Mouse (Mus musculus): ENCODE measurements around the gene Slc37a3. TPM values are rescaled to one million over a fixed set of nuclear protein-coding genes. Genes with fewer than 3 reads are reported as not detected.
"Not testable (repeated sequence)": the region's sequence is repeated elsewhere in the genome, so short reads cannot be mapped to it uniquely, and the experiment has no call there.

Gene Slc37a3
- polyA plus RNA-seq, 1 experiment from 2014 or later = 53.3 TPM

DNA sequence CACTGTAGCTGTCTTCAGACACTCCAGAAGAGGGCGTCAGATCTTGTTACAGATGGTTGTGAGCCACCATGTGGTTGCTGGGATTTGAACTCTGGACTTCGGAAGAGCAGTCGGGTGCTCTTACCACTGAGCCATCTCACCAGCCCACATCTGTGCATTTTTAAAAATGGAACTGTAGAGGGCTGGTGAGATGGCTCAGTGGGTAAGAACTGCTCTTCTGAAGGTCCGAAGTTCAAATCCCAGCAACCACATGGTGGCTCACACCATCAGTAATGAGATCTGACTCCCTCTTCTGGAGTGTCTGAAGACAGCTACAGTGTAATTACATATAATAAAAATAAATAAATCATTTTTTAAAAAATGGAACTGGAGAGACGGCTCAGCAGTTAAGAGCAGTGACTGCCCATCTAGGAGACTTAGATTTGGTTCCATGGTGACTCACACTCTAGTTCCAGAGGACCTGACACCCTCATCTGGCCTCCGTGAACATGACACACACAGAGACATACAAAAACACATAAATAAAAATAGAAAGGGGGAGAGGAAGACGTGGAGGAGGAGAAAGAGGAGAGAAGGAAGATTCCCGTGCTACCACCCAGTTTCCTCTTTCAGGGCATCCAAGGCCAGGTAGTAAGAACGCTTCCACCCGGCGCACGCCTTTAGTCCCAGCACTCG is 823 bp upstream of the Slc37a3 start:
- H3K27me3 ChIP-seq; H3K9me3 ChIP-seq (replicated peaks); ATAC-seq (ENCODE audit: insufficient number of reproducible peaks, low FRiP score, low TSS enrichment, low read depth); H3K4me3 ChIP-seq (replicated peaks); H3K27ac ChIP-seq (replicated peaks); H3K36me3 ChIP-seq; H3K9ac ChIP-seq; H3K4me2 ChIP-seq (replicated peaks): not testable (repeated sequence)
- WGBS = 76% methylated on average over 13 of the region's 13 CpGs
- peaks cover 32% of the 10 kb centered on the region for H3K4me1 ChIP-seq

DNA sequence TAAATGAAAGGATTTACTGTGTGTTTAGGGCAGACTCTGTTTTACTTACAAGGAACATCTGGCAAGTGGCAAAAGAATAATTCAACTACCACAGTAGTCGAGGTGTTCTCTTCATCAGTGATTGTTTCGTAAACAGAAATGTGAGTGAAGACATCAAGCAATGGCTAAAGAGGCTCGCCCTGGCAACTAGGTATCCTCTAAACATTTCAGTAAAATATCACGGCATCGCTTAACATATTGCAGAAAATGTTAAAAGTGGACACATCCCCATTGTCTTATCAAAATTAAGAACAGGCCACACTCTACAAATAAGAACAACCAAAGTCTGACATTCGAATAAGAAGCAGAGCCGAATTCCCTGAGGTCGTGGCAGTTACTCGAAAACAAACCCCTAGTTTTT is 700 bp downstream of the Slc37a3 start:
- no peaks in the 10 kb centered on the region for H3K9me3 ChIP-seq (replicated peaks)
- peak overlapping the region; percentile 61 for H3K4me2 ChIP-seq (replicated peaks)
- H3K27ac ChIP-seq (replicated peaks) = peak overlapping the region; percentile 53; the same call in 1 of the 2 replicates
- peaks cover 5% of the 10 kb centered on the region; the same call in 1 of the 2 replicates for H3K36me3 ChIP-seq
- no peak for ATAC-seq (ENCODE audit: insufficient number of reproducible peaks, low FRiP score, low TSS enrichment, low read depth)
- peak overlapping the region; percentile 90 for H3K9ac ChIP-seq
- H3K27me3 ChIP-seq = peaks cover 6% of the 10 kb centered on the region
- peak overlapping the region; percentile 91 for H3K4me3 ChIP-seq (replicated peaks)
- peaks cover 41% of the 10 kb centered on the region for H3K4me1 ChIP-seq
- WGBS = 15% methylated on average over 9 of the region's 9 CpGs

DNA sequence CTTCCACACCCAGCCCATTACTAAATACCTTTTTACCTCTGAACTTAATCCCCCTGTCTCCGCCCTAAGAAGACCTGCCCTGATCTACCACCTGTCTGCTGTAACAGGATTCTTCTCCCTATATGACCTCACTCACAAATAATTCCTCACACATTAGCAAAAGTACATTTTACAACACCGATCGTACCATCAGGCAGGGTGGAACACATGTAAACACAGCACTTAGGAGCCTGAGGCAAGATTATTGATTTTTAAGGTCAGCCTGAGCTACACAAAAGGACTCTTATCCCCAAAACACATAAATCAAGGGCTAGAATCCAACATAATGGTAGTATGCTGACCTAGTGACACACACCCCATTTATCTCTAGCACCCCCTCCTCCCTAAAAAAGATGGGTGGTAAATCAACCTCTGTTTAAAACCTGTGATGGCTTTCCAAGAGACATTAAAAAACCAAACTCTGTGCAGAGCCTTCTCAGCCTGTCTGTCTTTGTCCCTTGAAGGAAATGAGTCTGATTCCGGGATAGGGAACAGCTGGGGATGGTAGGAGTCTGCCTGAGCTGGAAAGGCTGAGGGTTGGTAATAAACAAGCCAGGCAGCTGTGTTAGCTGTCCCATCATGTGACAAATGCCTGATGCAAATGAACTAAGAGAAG is 4.0 kb downstream of the Slc37a3 start:
- Histone ChIP-seq H3K4me2 (replicated peaks) (no peak overlapping the region), H3K36me3 (peaks cover 5% of the 10 kb centered on the region; the same call in 1 of the 2 replicates), H3K27me3 (no peaks in the 10 kb centered on the region), H3K27ac (replicated peaks) (peak overlapping the region; percentile 45; the same call in 1 of the 2 replicates), H3K4me3 (replicated peaks) (no peak overlapping the region), H3K4me1 (peaks cover 41% of the 10 kb centered on the region), H3K9ac (no peak overlapping the region), H3K9me3 (replicated peaks) (no peaks in the 10 kb centered on the region)
- no peak for ATAC-seq (ENCODE audit: insufficient number of reproducible peaks, low FRiP score, low TSS enrichment, low read depth)
- WGBS = 63% methylated on average over 4 of the region's 4 CpGs

GRCm38 (mm10) chr6:39372727-39373126 is 4.7 kb downstream of the Slc37a3 start:
- ATAC-seq (ENCODE audit: insufficient number of reproducible peaks, low FRiP score, low TSS enrichment, low read depth) = peak; percentile 25; the same call in 1 of the 2 replicates
- H3K4me1 ChIP-seq = peaks cover 41% of the 10 kb centered on the region
- H3K4me3 ChIP-seq (replicated peaks) = no peak overlapping the region
- H3K36me3 ChIP-seq = peaks cover 5% of the 10 kb centered on the region; the same call in 1 of the 2 replicates
- no peaks in the 10 kb centered on the region for H3K9me3 ChIP-seq (replicated peaks)
- WGBS = 41% methylated on average over 7 of the region's 7 CpGs
- no peak overlapping the region for H3K4me2 ChIP-seq (replicated peaks)
- H3K9ac ChIP-seq = no peak overlapping the region
- peak overlapping the region; percentile 45; the same call in 1 of the 2 replicates for H3K27ac ChIP-seq (replicated peaks)
- no peaks in the 10 kb centered on the region for H3K27me3 ChIP-seq

DNA sequence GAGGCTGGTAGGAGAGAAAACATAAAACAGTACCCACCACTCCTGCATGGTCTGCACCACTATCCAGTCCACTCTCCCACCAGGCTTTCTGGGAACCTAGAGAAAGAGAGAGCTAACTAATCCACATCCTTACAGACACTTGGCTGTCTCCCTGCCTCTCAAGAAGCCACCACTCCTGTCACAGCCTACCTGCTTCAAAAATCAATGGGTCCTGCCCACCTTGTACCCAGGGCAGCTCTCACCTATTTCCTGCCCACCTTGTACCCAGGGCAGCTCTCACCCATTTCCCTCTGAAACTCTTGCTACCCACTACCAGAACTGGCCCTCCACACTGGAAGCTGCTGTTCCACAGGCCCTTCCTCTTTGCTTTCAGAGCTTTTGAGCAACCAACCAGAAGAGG is 5.4 kb downstream of the Slc37a3 start:
- Histone ChIP-seq H3K27me3 (no peaks in the 10 kb centered on the region), H3K4me3 (replicated peaks) (no peak overlapping the region), H3K27ac (replicated peaks) (no peak overlapping the region), H3K9ac (no peak overlapping the region), H3K4me1 (peaks cover 41% of the 10 kb centered on the region), H3K4me2 (replicated peaks) (no peak overlapping the region), H3K36me3 (peaks cover 5% of the 10 kb centered on the region; the same call in 1 of the 2 replicates), H3K9me3 (replicated peaks) (no peaks in the 10 kb centered on the region)
- no peak for ATAC-seq (ENCODE audit: insufficient number of reproducible peaks, low FRiP score, low TSS enrichment, low read depth)

- Histone ChIP-seq H3K4me2 (replicated peaks) (no peak overlapping the region), H3K4me1 (peaks cover 26% of the 10 kb centered on the region), H3K27ac (replicated peaks) (no peak overlapping the region), H3K9me3 (replicated peaks) (no peaks in the 10 kb centered on the region), H3K27me3 (no peaks in the 10 kb centered on the region), H3K4me3 (replicated peaks) (no peak overlapping the region), H3K36me3 (peaks cover 18% of the 10 kb centered on the region), H3K9ac (no peak overlapping the region)
- peak; percentile 55; the same call in 1 of the 2 replicates for ATAC-seq (ENCODE audit: insufficient number of reproducible peaks, low FRiP score, low TSS enrichment, low read depth)
- whole genome bisulfite sequencing = 29% methylated on average over 3 of the region's 3 CpGs
These were observed 7.8 kb downstream of the Slc37a3 start for GRCm38 (mm10) chr6:39369631-39370030.

GRCm38 (mm10) chr6:39362684-39363083 is 14.8 kb downstream of the Slc37a3 start:
- Histone ChIP-seq H3K9ac (no peak overlapping the region), H3K27me3 (no peaks in the 10 kb centered on the region), H3K4me2 (replicated peaks) (no peak overlapping the region), H3K4me1 (no peaks in the 10 kb centered on the region), H3K9me3 (replicated peaks) (no peaks in the 10 kb centered on the region), H3K36me3 (peaks cover 33% of the 10 kb centered on the region), H3K4me3 (replicated peaks) (no peak overlapping the region), H3K27ac (replicated peaks) (no peak overlapping the region)
- whole genome bisulfite sequencing = 96% methylated on average over 2 of the region's 2 CpGs
- no peak for ATAC-seq (ENCODE audit: insufficient number of reproducible peaks, low FRiP score, low TSS enrichment, low read depth)

- WGBS = 96% methylated on average over 9 of the region's 9 CpGs
- not testable (repeated sequence) for H3K9me3 ChIP-seq (replicated peaks); H3K4me1 ChIP-seq; H3K9ac ChIP-seq; H3K4me2 ChIP-seq (replicated peaks); H3K27ac ChIP-seq (replicated peaks); ATAC-seq (ENCODE audit: insufficient number of reproducible peaks, low FRiP score, low TSS enrichment, low read depth); H3K4me3 ChIP-seq (replicated peaks); H3K27me3 ChIP-seq
- H3K36me3 ChIP-seq = peaks cover 49% of the 10 kb centered on the region
These were observed 18.3 kb downstream of the Slc37a3 start for GRCm38 (mm10) chr6:39359207-39359606.

DNA sequence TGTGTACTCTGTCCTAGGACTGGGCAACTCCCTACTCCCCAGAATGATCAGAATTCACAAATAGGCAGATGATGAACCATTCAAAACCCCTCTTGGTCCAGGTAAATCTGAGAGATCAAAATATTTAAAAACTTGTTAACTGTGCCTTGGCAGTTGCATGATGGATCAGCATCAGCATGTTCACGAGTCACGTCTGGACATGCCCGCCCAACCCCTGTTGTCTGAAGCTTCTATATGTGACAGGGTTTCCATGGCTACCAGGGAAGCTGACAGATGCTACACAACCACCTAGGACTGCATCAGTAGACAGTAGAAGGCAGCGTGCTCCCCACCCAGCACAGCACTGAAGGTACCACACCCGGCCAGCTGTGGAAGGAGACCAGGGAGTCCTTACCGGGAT is 28.5 kb downstream of the Slc37a3 start:
- Histone ChIP-seq H3K4me1 (0 out of 2 replicates have a peak, but pooled peaks cover 6% of the 10 kb centered on the region), H3K4me2 (replicated peaks) (no peak overlapping the region), H3K4me3 (replicated peaks) (no peak overlapping the region), H3K27ac (replicated peaks) (no peak overlapping the region; the same call in 1 of the 2 replicates), H3K36me3 (peaks cover 71% of the 10 kb centered on the region), H3K9me3 (replicated peaks) (no peaks in the 10 kb centered on the region), H3K27me3 (no peaks in the 10 kb centered on the region), H3K9ac (no peak overlapping the region)
- no peak; the same call in 1 of the 2 replicates for ATAC-seq (ENCODE audit: insufficient number of reproducible peaks, low FRiP score, low TSS enrichment, low read depth)
- WGBS = 74% methylated on average over 6 of the region's 6 CpGs

DNA sequence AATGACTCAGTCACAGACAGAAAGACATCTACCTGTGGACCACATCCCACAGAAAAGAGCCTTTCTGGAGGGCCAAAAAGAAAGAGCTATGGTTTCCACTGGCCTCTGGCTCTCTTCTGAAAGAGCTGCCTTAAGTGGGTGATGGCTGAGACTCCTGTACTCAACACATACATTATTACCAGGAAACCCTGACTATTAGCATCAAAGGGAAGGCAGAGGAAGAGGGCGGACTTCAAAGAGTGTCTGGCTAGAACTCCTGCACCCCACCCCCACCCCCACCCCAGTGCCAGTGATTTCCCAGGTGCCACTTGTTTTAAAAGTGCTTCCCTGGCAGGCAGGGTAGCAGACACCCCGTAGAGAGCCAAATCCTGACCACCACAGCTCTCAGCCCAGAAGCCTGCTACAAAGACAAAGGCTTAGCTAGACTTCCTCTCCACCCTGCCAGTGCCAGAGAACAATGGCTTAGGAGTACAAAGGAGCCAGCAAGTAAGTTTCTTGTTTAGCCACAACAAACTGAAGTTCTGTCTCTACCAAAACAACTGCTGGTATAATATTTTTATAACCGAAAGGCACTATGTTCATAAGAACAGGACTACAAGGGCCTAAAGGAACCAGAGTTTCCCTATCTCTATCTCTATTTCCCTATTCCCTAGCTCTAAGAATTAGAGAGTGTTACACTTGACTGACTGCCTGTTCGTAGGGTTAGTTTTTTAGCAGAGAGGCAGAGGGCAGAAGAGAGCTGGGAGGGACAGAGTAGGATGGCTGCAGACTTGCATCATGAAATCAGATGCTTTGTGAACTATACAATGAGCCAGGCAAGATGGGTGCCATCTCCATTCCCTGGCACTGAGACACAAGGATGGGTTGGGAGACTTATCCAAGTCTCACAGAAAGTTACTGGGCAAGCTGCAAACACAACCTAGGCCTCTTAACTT is 29.3 kb downstream of the Slc37a3 start:
- Histone ChIP-seq H3K4me1 (0 out of 2 replicates have a peak, but pooled peaks cover 6% of the 10 kb centered on the region), H3K9me3 (replicated peaks) (no peaks in the 10 kb centered on the region), H3K4me2 (replicated peaks) (no peak overlapping the region), H3K27ac (replicated peaks) (peak overlapping the region; percentile 41; the same call in 1 of the 2 replicates), H3K9ac (no peak overlapping the region), H3K36me3 (peaks cover 65% of the 10 kb centered on the region), H3K4me3 (replicated peaks) (no peak overlapping the region), H3K27me3 (no peaks in the 10 kb centered on the region)
- ATAC-seq (ENCODE audit: insufficient number of reproducible peaks, low FRiP score, low TSS enrichment, low read depth) = no peak
- WGBS = 47% methylated on average over 4 of the region's 4 CpGs
